Mouse (Mus musculus): ENCODE measurements at regions not wholly inside any gene's neighbourhood (a gene's known extent, or its start where the extent isn't known, plus 50 kb on each side); places are given as distances from the start of the nearest gene placed in this dataset.
A peak's percentile ranks its signal among the peaks of the same experiment; 100 is the strongest.

- no peak for DNase-seq (ENCODE audit: low read depth, low spot score)
Measured at GRCm38 (mm10) chr12:12819746-12820145, 122.0 kb downstream of the Mycn start.

GRCm38 (mm10) chr12:12814693-12815092 is 127.0 kb downstream of the Mycn start:
- DNase-seq (ENCODE audit: low read depth, low spot score): no peak

GRCm38 (mm10) chr12:12812873-12813272 is 128.8 kb downstream of the Mycn start:
- no peak for DNase-seq (ENCODE audit: low read depth, low spot score)

- DNase-seq (ENCODE audit: low read depth, low spot score): no peak
Measured at GRCm38 (mm10) chr12:12810943-12811342, 130.8 kb downstream of the Mycn start.

- peak; percentile 62 for DNase-seq (ENCODE audit: low read depth, low spot score)
Measured at GRCm38 (mm10) chr12:12810159-12810885, 131.4 kb downstream of the Mycn start.

GRCm38 (mm10) chr12:12808120-12808519 is 133.6 kb downstream of the Mycn start:
- peak; percentile 45 for DNase-seq (ENCODE audit: low read depth, low spot score)

- DNase-seq (ENCODE audit: low read depth, low spot score): no peak
Measured at GRCm38 (mm10) chr12:12803602-12804001, 138.1 kb downstream of the Mycn start.

GRCm38 (mm10) chr12:12802396-12802795 is 139.3 kb downstream of the Mycn start:
- no peak for DNase-seq (ENCODE audit: low read depth, low spot score)

- no peak for DNase-seq (ENCODE audit: low read depth, low spot score)
Measured at GRCm38 (mm10) chr12:12801700-12802099, 140.0 kb downstream of the Mycn start.

GRCm38 (mm10) chr12:12800120-12800519 is 141.6 kb downstream of the Mycn start:
- DNase-seq (ENCODE audit: low read depth, low spot score): no peak

GRCm38 (mm10) chr12:12789052-12789451 is 152.7 kb downstream of the Mycn start:
- no peak for DNase-seq (ENCODE audit: low read depth, low spot score)

- DNase-seq (ENCODE audit: low read depth, low spot score): no peak
Measured at GRCm38 (mm10) chr12:12788263-12788852, 153.4 kb downstream of the Mycn start.

- DNase-seq (ENCODE audit: low read depth, low spot score): no peak
Measured at GRCm38 (mm10) chr12:12787608-12788262, 154.0 kb downstream of the Mycn start.

- no peak for DNase-seq (ENCODE audit: low read depth, low spot score)
Measured at GRCm38 (mm10) chr12:12787161-12787560, 154.6 kb downstream of the Mycn start.

- peak; percentile 55 for DNase-seq (ENCODE audit: low read depth, low spot score)
Measured at GRCm38 (mm10) chr12:12783699-12784605, 157.8 kb downstream of the Mycn start.

- DNase-seq (ENCODE audit: low read depth, low spot score): no peak
Measured at GRCm38 (mm10) chr12:12781526-12781925, 160.2 kb downstream of the Mycn start.

- DNase-seq (ENCODE audit: low read depth, low spot score): no peak
Measured at GRCm38 (mm10) chr12:12778563-12779256, 163.0 kb downstream of the Mycn start.

- DNase-seq (ENCODE audit: low read depth, low spot score): no peak
Measured at GRCm38 (mm10) chr12:12777422-12777821, 164.3 kb downstream of the Mycn start.

GRCm38 (mm10) chr12:12776783-12777182 is 164.9 kb downstream of the Mycn start:
- DNase-seq (ENCODE audit: low read depth, low spot score): no peak

- DNase-seq (ENCODE audit: low read depth, low spot score): no peak
Measured at GRCm38 (mm10) chr12:12770970-12771369, 170.7 kb downstream of the Mycn start.

All from telencephalon, adult 2 months (tissue).